Mouse (Mus musculus) lung, postnatal 4 days (tissue): ENCODE data around the gene Arsb.

Source experiments
- DNase-seq, 2 experiments: peaks; one replicate each; pipeline ENCODE4 v3.0.0; 2021

Gene Arsb

DNA sequence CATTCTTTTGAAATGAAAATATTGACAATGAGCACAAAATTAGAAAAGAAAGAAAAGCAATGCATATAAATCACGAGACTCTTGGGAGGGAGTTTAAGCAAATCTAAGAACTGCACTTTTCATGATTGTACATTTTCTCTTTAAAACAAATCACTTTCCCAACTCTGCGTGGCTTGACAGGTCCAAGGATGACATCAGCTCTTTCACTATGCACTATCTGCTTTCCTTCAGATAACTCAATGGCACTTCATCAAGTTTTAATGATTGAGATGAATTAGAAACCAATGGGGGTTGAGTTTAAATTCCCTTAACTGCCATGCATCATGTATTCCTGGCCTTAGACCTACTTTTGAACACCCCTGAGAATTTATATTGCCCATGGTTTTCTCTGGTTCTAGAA, 124.0 kb downstream of the Arsb start:
- DNase-seq, result no peak

- DNase-seq, result no peak
These were observed 126.8 kb downstream of the Arsb start for GRCm38 (mm10) chr13:93897943-93898826.

- no peak for DNase-seq
These were observed 128.2 kb downstream of the Arsb start for GRCm38 (mm10) chr13:93899378-93900256.

DNA sequence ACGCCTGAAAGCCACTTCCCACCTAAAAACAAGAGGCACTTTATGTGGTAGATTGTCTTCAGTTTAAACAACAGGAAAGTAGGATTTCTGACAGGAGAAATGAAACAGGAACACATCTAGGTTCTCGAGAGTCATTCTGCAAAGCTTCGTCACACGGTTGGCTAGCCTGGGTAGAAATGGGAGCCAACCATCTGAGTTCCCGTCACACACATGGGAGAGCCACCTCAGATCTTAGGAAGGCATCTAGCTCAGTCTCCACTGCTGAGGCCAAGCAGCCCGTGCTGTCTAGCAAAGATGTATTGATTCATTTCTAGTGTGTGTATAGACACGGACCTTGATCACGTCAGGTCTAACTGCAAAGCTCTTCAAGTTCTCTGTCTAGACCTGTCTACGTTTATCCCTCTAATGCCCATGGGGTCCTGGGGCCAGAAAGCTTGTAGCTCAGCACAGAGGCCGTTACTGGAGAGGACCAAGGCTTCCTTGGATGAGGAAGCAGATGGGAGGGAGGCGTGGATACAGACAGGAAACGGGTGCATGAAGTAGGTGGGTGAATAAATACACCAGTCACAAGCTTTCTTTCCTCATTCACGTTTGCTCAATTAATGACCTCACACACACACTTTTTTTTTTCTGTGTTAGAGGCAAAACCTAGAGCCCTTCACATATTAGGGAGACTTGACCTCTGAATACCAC, 129.7 kb downstream of the Arsb start:
- DNase-seq, result no peak

DNA sequence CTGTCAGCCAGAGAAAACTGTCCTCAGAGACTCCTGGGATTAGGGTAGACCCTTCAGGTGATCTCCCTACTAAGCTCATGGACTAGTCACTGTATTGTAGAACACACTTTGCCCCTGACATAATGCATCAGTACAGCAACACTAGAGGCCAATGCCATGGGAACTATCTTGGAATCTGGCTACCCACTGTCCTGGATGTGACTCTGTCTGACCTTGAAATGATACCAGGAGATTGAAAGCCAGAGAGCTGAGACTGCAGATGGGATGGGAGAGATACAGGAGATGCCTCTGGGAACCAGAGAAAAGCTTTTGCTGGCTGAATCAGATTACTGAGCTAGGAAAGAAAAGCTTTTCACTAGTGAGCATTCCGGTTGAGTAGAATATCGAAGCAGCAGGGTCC, 130.7 kb downstream of the Arsb start:
- no peak for DNase-seq

DNA sequence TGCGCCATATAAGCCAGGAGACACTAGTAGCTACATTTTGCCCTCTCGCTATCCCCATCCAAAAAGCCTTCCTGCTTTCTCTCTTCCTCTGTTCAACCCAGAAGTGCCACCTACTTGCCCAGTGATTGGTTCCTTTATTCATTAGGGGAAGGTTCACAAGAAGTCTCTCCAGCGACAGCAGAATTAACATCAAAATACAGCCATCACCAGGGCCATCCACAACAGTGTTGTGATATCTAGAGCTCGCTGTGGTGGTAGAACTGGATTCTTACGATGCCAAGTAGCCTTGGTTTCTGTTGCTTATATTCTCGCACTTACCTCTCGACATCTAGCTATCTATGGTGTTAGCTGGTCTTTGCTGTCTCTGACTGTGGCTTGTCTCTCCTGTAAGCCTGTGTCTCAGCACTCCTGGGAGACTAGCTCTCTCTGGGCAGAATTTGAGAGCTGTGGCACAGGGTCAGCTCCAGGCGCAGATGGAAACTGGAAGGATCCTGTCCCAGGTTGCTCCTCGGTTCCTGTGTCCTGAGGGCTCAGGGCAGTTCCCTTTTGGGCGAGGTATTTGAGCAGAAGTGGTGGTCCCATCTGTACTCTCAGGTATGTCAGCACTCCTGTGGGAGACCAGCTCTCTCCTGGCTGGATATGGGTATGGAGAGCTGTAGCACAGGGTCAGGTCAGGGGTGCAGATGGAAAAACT, 135.3 kb downstream of the Arsb start:
- no peak for DNase-seq

- no peak for DNase-seq
These were observed 136.5 kb downstream of the Arsb start for GRCm38 (mm10) chr13:93907971-93908370.

DNA sequence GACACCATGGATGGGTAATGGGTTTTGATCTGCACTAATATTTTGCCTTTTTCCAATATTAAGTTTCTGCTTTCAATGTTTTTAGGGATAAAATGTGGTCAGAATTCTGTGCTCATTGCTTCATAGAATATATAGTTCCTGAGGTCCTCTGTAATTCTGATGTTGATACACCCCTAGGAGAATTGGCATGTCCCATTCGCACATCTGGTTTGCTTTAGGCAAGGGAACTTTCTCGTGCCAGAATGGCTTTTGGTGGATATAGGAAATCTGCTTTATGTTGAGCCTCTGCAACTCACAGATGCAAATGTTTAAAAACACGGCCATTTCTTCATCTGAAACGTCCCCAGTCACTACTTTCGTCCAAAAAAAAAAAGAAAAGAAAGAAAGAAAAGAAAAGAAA, 138.4 kb downstream of the Arsb start:
- DNase-seq, result no peak

GRCm38 (mm10) chr13:93911037-93911436, 139.6 kb downstream of the Arsb start:
- peak in 1 of 2 experiments; percentile 57 for DNase-seq

DNA sequence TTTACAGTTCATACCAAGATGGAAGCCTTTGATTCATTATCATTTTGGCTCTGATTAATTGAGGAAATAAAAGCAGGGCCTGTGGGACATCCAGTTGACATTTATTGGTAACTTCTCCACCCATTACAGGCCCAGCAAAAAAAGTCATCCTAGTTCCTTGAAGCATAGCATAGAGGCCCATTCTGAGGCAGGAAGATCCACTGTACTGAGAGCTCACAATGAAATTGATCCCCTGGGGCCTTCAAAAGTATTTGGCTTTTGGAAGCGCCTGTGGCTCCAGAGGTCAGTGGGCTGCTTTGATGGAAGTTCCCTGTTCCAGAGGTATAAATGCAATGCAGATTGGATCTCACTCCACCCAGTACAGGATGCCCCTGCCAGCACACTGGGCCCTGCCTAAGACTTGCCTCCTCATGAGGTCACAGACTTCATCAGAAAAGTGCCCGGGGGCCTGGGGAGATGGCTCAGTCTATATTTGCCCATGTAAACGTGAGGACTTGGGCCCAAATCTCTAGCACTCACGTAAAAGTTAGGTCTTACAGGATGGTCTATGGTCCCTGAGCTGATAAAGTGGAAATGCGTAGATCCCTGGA, 141.0 kb downstream of the Arsb start:
- no peak for DNase-seq

- no peak for DNase-seq
These were observed 142.8 kb downstream of the Arsb start for GRCm38 (mm10) chr13:93914206-93914605.

GRCm38 (mm10) chr13:93915641-93916570, 144.5 kb downstream of the Arsb start:
- peak in 1 of 2 experiments; percentile 16 for DNase-seq

DNA sequence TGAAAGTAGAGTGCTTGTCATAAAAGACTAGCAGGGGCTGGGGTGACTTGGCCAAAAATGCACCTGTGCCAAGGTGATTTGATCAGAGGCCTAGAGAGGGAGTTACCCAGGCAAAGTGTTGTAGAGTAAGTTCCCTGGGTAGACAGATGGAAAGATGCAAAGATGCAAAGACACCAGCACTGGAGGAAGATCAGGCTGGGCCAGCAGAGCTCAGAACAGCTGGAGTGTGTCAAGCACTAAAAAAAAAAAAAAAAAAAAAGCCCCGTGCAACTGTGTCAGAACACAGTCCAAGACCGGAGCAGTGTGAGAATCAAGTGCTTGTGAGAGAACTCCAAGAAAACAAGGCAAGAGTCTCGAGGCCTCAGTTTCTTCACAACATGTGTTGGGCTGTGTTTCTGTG, 148.1 kb downstream of the Arsb start:
- DNase-seq, result no peak

DNA sequence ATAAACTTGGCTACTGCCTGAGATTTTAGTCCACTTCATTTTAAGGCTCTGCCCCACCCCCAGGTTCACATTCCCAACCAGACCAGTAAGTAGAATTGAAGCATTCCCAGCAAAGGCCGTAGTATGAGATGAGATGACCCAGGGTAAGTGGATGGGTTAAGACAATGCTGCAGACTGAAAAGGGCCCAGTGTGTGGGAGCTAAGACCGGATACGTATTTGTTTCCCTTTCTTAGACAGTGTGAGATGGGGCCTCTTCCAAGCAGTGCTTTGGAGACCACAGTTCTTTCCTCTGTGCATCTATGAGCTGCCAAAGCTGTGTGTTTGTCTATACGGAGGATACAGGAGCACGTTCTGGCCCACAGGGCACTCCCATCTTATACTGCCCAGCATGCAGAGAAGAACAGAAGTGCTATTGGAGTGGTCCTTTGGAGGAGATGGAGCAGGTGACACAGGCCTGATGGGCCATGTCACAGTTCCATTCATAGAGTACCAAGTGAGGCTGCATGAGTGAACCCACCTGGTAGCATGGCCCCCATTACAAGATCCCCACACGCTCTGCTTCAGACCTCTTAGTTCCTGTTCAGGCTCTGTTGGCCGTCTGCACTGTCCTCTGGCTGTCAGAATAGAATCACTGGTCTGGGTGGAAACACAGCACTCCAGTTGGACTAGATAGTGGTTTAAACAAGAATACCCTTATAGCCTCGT, 148.8 kb downstream of the Arsb start:
- DNase-seq, result no peak

DNA sequence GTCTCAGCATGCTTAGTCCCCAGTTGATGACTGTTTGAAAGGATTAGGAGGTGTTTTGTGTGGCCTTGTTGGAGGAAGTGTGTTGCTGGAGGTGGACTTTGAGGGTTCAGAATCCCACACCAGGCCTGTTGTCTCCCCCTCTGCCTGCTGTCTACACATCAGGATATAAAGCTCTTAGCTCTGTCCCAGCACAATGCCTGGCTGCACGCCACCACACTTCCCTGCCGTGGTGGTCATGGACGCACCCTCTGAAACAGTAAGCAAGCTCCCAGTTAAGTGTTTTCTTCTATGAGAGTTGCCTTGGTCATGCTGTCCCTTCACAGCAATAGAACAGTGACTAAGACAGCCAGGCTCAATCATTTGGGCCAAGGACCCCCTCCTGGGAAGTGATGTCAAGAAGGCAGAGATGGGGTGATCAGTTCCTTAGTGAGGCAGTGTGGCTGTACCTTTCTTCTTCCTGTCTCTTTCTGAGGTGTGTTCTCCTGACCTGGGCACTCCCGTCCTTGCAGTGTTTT, 149.4 kb downstream of the Arsb start:
- DNase-seq, result peak; percentile 47 to 69

DNA sequence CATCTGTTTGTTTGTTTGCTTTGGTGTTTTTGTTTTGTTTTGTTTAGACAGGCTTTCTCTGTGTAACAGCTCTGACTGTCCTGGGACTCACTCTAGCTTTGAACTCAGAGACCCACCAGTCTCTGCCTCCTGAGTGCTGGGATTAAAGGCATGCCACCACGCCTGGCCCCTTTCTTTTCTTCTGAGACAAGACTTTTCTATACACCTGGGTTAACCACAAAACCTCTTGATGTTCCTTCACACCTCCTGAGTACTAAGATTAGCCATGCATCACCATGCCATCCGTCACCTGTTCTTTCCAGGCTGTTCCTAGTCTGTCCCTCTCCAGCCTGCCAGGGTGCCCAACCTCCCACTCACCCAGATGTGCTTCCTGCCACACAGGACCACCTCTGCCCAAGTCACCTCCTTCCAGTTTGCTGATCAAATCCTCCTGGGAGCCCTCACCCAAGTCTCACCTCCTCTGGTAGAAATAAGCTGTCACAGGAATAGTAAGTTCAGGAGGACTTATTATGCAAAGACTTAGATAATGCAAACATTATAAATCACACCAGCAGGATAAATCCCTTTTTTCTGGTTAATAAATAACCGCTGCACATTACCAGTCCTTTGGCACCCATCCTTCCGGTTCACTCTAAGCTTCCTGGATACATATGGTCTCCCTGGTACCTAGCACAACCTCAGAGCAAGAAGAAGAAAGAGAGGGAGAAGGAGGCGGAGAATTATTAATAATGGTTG, 150.6 kb downstream of the Arsb start:
- no peak for DNase-seq

DNA sequence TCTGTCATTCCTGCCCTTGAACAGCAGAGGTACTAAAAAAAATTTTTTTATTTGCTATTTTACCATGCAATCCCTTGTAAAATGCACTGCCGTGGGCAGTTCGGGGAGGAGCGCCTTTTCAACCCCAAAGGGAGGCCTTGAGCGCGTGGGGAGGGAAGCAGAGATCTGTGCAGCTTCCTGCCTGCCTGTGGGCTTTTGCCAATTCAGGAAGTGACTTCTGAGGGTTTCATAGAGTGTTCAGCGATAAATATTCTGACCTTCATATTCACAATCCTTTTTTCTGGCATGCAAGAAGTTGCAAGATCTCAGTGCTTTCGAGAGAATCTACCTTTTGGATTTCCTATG, 151.1 kb downstream of the Arsb start:
- peak; percentile 54 to 67 for DNase-seq

GRCm38 (mm10) chr13:93924735-93925432, 153.5 kb downstream of the Arsb start:
- peak in 1 of 2 experiments; percentile 55 for DNase-seq
